Mouse (Mus musculus) liver, adult 2 months (tissue): ENCODE measurements at regions not wholly inside any gene's neighbourhood (a gene's known extent, or its start where the extent isn't known, plus 50 kb on each side); places are given as distances from the start of the nearest gene placed in this dataset.

Experiments
- DNase-seq: peaks from one replicate; pipeline ENCODE4 v3.0.0-alpha.2; 2011; ENCODE audit warnings: low read depth, low spot score; ENCODE audit errors: extremely low read depth
- H3K27ac ChIP-seq: fragments of 200-500 bp; replicated peaks from 2 replicates; pipeline ENCODE4 v1.5.1; 2012; ENCODE audit warnings: low read depth, mild to moderate bottlenecking, control low read depth, inconsistent platforms, low read length; ENCODE audit not compliant: insufficient read depth
- H3K27me3 ChIP-seq: fragments of 200-500 bp; 2 replicates; pipeline ENCODE4 v1.6.1; 2012; ENCODE audit warnings: mild to moderate bottlenecking, moderate library complexity, low read length, inconsistent platforms; ENCODE audit not compliant: control insufficient read depth, insufficient read depth
- H3K36me3 ChIP-seq: fragments of 200-500 bp; 2 replicates; pipeline ENCODE4 v1.6.1; 2012; ENCODE audit warnings: low read length, inconsistent platforms; ENCODE audit not compliant: control insufficient read depth, insufficient read depth
- H3K4me1 ChIP-seq: fragments of 200-500 bp; 2 replicates; pipeline ENCODE4 v1.6.1; 2011; ENCODE audit warnings: low read length; ENCODE audit not compliant: control insufficient read depth, insufficient read depth
- H3K4me3 ChIP-seq: fragments of 200-500 bp; 2 replicates; pipeline ENCODE4 v1.5.1; 2011; ENCODE audit warnings: low read depth, mild to moderate bottlenecking, control low read depth, low read length, moderate library complexity; ENCODE audit not compliant: insufficient read depth
- H3K79me2 ChIP-seq: fragments of 200-500 bp; 2 replicates; pipeline ENCODE4 v1.6.1; 2012; ENCODE audit warnings: inconsistent platforms, mild to moderate bottlenecking, low read length, moderate library complexity; ENCODE audit not compliant: control insufficient read depth, insufficient read depth
- H3K9ac ChIP-seq: fragments of 200-500 bp; 2 replicates; pipeline ENCODE4 v1.6.1; 2012; ENCODE audit warnings: low read depth, mild to moderate bottlenecking, control low read depth, inconsistent platforms, low read length
- CTCF ChIP-seq: fragments of 200-500 bp; IDR thresholded peaks from 2 replicates; pipeline ENCODE4 v1.5.1; 2011; ENCODE audit warnings: low read depth, low read length, control low read depth
- POLR2A ChIP-seq: fragments of 200-500 bp; IDR thresholded peaks from 2 replicates; pipeline ENCODE4 v1.6.1; 2011; ENCODE audit warnings: low read length, control low read depth; ENCODE audit not compliant: insufficient read depth; ENCODE audit errors: extremely low read depth
- WGBS: fragments of 180-500 bp; shearing (Covaris S2); methylation state at CpG from one replicate; pipeline ENCODE4 v1.1.7; 2018; 5-methylcytosine and 5-hydroxymethylcytosine counted together

GRCm38 (mm10) chr12:50804391-50804790, 155.5 kb upstream of the Prkd1 start:
- Histone ChIP-seq H3K27ac (no peak overlapping the region), H3K36me3 (no peaks in the 10 kb centered on the region), H3K79me2 (no peaks in the 10 kb centered on the region), H3K9ac (no peak overlapping the region), H3K4me1 (no peaks in the 10 kb centered on the region), H3K27me3 (no peaks in the 10 kb centered on the region), H3K4me3 (no peak overlapping the region)
- WGBS, result 56% methylated on average over 3 of the region's 3 CpGs
- DNase-seq, result no peak
- TF ChIP-seq CTCF, result no peak
- no peak for TF ChIP-seq POLR2A

DNA sequence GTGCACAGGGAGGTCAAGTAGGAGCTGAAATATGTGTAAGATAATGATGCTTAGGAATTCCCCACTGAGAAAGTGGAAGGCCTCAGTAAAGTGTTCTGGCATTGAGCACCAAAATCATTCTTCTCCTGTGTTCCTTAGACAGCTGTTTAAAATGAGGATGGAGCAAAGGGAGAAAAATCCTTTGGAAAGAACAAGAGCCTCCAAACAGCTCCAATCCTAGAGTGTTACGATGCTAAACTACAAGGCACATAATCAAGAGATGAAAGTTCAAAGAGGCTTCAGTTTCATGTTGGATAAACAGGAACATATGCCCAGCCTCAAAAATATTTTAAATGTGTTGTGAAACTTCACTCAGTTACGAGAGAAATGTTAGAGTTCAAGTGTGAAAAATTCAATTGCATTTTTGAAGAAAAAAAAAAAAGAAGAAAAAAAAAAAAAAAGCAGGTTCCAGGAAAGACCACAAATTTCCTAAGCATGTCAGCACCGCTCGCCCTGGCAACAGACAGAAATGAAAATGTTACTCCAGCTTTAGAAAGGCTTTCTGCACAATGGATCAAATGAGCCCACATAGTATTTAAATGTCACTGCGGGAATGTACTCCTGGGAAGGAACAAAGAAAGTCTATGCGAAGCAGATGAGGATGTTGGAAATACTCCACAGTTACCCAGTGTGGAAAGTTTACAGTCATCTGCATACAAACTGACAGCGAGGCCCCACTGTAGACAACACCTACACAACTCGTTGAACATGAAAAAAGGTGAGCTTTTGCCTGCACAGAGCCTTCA, 116.5 kb upstream of the Prkd1 start:
- Histone ChIP-seq H3K27me3 (no peaks in the 10 kb centered on the region), H3K27ac (no peak overlapping the region), H3K36me3 (no peaks in the 10 kb centered on the region), H3K9ac (no peak overlapping the region), H3K79me2 (no peaks in the 10 kb centered on the region), H3K4me3 (no peak overlapping the region), H3K4me1 (no peaks in the 10 kb centered on the region)
- DNase-seq, result no peak
- TF ChIP-seq POLR2A (no peak), CTCF (no peak)
- 75% methylated on average over 8 of the region's 8 CpGs for WGBS

DNA sequence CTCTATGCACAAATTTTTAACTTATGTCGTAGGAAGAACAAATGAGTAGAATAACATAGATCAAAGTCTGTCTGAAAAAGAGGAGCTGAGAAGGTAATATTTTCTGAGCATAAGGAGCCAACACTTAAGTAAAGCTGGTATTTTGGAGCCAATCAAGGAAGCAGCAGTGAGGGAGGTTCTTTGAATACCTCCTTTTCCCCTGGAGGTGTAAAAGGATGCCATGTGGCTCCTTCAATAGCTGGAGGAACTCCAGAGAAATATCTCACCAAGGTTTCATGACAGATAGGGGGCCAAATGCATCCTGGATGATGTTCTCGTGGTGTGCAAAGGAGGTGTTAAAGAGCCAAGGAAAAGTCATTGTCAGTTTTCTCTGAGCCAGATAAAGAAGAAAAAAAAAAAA, 115.6 kb upstream of the Prkd1 start:
- H3K79me2 ChIP-seq, result no peaks in the 10 kb centered on the region
- no peak overlapping the region for H3K9ac ChIP-seq
- no peaks in the 10 kb centered on the region for H3K27me3 ChIP-seq
- no peak overlapping the region for H3K27ac ChIP-seq
- DNase-seq, result no peak
- H3K36me3 ChIP-seq, result no peaks in the 10 kb centered on the region
- TF ChIP-seq POLR2A (no peak), CTCF (no peak)
- H3K4me1 ChIP-seq, result no peaks in the 10 kb centered on the region
- no peak overlapping the region for H3K4me3 ChIP-seq
- WGBS, result 74% methylated on average over 2 of the region's 2 CpGs

DNA sequence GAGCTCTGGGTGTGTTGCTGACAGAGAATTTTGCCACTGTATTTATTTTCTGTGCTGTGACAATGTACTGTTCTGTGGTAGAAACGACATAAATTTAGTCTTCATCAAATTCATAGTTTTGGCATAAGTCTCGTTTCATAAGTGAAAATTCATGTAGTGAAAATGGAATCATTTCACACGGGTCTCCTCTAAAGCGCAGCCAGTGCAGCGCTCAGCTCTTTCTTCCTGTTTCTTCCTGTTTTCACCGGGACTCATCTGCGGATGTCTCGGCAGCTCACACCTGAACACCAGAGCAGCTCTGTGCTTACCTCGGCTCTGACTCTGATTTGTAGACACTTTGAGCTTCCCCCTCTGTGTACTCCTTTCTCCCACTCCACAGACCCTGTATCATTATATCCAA, 85.2 kb upstream of the Prkd1 start:
- Histone ChIP-seq H3K27me3 (no peaks in the 10 kb centered on the region), H3K27ac (no peak overlapping the region), H3K36me3 (no peaks in the 10 kb centered on the region), H3K4me1 (no peaks in the 10 kb centered on the region), H3K4me3 (no peak overlapping the region), H3K9ac (no peak overlapping the region), H3K79me2 (no peaks in the 10 kb centered on the region)
- TF ChIP-seq POLR2A (no peak), CTCF (no peak)
- no peak for DNase-seq
- WGBS, result 76% methylated on average over 9 of the region's 9 CpGs

DNA sequence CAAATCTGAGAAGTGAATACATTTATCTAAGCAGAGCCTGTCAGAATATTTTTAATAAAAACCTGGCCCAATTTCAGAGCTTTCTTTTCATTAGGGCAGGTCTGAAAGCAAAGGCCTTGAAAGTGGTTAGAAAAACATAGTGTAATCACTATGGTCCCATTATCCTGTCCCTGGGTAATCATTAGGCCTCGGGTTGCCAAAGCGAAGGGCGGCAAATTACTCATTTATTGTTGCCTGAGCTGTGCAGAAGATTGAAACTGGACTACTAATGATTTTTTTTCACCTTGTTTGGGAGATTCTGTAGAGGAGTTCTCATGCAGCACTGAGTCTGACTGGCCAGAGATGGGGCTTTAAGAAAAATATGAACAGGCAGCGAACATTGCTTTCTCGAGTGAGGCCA, 63.7 kb upstream of the Prkd1 start:
- 78% methylated on average over 5 of the region's 5 CpGs for whole genome bisulfite sequencing
- no peak for DNase-seq
- TF ChIP-seq CTCF, result no peak
- TF ChIP-seq POLR2A, result no peak
- Histone ChIP-seq H3K79me2 (no peaks in the 10 kb centered on the region), H3K4me3 (no peak overlapping the region), H3K36me3 (no peaks in the 10 kb centered on the region), H3K27ac (no peak overlapping the region), H3K9ac (no peak overlapping the region), H3K4me1 (no peaks in the 10 kb centered on the region), H3K27me3 (no peaks in the 10 kb centered on the region)

DNA sequence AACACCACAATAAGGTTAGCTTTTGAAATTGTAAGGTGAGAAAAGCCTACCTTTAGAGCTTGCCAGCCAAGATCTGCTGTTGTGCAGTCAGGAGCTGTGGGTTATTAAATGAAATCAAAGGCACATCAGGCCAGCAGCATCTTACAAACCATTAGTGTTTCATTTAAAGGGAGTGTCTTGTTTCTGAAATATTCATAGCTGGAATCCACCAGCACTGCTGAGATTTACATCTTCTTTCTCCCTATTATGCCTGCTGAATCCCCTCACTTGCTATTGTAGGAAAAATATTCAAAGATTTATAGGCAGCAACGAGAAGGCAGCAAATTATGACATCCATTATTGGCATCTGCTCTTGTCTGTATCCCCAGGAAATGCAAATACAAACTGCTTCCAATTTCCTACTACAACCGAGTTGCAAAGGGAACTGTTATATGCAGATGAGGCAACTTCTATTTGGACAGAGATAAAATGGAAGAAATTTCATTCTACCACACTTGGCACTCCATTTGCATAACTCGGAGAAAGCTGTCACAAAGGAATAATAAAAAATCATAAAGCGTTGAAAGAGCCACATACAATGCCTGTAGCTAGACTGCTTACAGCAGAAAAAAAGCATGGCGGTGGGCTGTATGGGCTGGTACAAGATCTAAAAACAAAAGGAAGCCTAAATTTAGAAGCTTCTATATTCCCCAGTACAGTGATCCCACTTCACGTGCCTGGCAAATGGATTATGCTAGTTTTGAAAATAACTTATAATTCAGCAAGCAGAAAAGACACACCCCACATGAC, 60.3 kb upstream of the Prkd1 start:
- no peaks in the 10 kb centered on the region for H3K27me3 ChIP-seq
- DNase-seq, result no peak
- H3K4me1 ChIP-seq, result no peaks in the 10 kb centered on the region
- no peak overlapping the region for H3K4me3 ChIP-seq
- TF ChIP-seq POLR2A (no peak), CTCF (no peak)
- H3K27ac ChIP-seq, result no peak overlapping the region
- no peak overlapping the region for H3K9ac ChIP-seq
- H3K36me3 ChIP-seq, result no peaks in the 10 kb centered on the region
- WGBS, result 71% methylated on average over 6 of the region's 6 CpGs
- H3K79me2 ChIP-seq, result no peaks in the 10 kb centered on the region
